Mouse (Mus musculus): Measurements from ENCODE around the gene Tshb.

The Tshb gene

GRCm38 (mm10) chr3:102782618-102783017 lies at the start of gene Tshb:
Gene Tshb (minus strand): TSS chr3:102782718.
- in situ Hi-C loops (cut with MseI, MboI): no loop called here

GRCm38 (mm10) chr3:102803937-102804336 lies 21.4 kb upstream of the Tshb start:
- in situ Hi-C loops (cut with MseI, MboI): loop anchor here (5.0 kb wide), 2 partner anchors 97 to 102 kb away; no protein-coding TSS in a partner anchor

GRCm38 (mm10) chr3:102787369-102787768 lies 4.9 kb upstream of the Tshb start:
- in situ Hi-C loops (cut with MseI, MboI): no loop called here

- in situ Hi-C loops (cut with MseI, MboI): no loop called here
Measured at GRCm38 (mm10) chr3:102773018-102773417, 9.5 kb downstream of the Tshb start.

GRCm38 (mm10) chr3:102764850-102765249 lies 17.7 kb downstream of the Tshb start:
- in situ Hi-C loops (cut with MseI, MboI): no loop called here

- in situ Hi-C loops (cut with MseI, MboI): no loop called here
Measured at GRCm38 (mm10) chr3:102763713-102764400, 18.7 kb downstream of the Tshb start.

- in situ Hi-C loops (cut with MseI, MboI): no loop called here
Measured at GRCm38 (mm10) chr3:102762388-102762787, 20.1 kb downstream of the Tshb start.

- in situ Hi-C loops (cut with MseI, MboI): no loop called here
Measured at GRCm38 (mm10) chr3:102760236-102760635, 22.3 kb downstream of the Tshb start.

GRCm38 (mm10) chr3:102757019-102757418 lies 25.5 kb downstream of the Tshb start:
- in situ Hi-C loops (cut with MseI, MboI): no loop called here

GRCm38 (mm10) chr3:102755801-102756200 lies 26.7 kb downstream of the Tshb start:
- in situ Hi-C loops (cut with MseI, MboI): no loop called here

GRCm38 (mm10) chr3:102752457-102752856 lies 30.1 kb downstream of the Tshb start:
- in situ Hi-C loops (cut with MseI, MboI): no loop called here

- in situ Hi-C loops (cut with MseI, MboI): no loop called here
Measured at GRCm38 (mm10) chr3:102752053-102752452, 30.5 kb downstream of the Tshb start.

- in situ Hi-C loops (cut with MseI, MboI): no loop called here
Measured at GRCm38 (mm10) chr3:102751536-102751935, 31.0 kb downstream of the Tshb start.

- in situ Hi-C loops (cut with MseI, MboI): no loop called here
Measured at GRCm38 (mm10) chr3:102751136-102751535, 31.4 kb downstream of the Tshb start.

GRCm38 (mm10) chr3:102748686-102749085 lies 33.8 kb downstream of the Tshb start:
- in situ Hi-C loops (cut with MseI, MboI): no loop called here

GRCm38 (mm10) chr3:102748038-102748437 lies 34.5 kb downstream of the Tshb start:
- in situ Hi-C loops (cut with MseI, MboI): no loop called here

- in situ Hi-C loops (cut with MseI, MboI): no loop called here
Measured at GRCm38 (mm10) chr3:102746174-102746573, 36.3 kb downstream of the Tshb start.

GRCm38 (mm10) chr3:102744657-102745056 lies 37.9 kb downstream of the Tshb start:
- in situ Hi-C loops (cut with MseI, MboI): no loop called here

- in situ Hi-C loops (cut with MseI, MboI): no loop called here
Measured at GRCm38 (mm10) chr3:102743781-102744471, 38.6 kb downstream of the Tshb start.

- in situ Hi-C loops (cut with MseI, MboI): no loop called here
Measured at GRCm38 (mm10) chr3:102743202-102743601, 39.3 kb downstream of the Tshb start.

GRCm38 (mm10) chr3:102742725-102743124 lies 39.8 kb downstream of the Tshb start:
- in situ Hi-C loops (cut with MseI, MboI): no loop called here

GRCm38 (mm10) chr3:102738926-102739325 lies 43.6 kb downstream of the Tshb start:
- in situ Hi-C loops (cut with MseI, MboI): no loop called here
